Mouse (Mus musculus): ENCODE results near the gene Arl8b.

DNA sequence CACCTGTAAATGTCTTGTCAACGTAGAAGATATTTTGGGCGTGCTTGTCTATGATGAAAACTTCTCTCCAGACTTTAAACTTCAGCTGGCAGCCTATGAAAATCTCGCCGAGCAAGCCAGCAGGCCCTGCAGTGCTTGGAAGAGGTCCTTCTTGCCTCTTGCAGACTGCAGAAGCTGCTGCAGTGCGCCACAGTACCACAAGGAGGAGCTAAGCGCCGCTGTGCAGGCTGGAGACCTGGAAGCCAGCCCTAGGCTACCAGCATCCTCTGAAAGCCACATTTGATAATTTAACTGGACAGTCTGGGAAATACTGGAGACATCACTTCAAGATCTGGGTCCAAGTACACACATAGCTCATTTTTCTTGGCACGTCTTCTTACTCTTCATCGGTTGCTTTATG is 10.0 kb upstream of the Arl8b start:
- TF ChIP-seq CTCF (IDR thresholded peaks at IDR 0.05; ENCODE audit: low read depth) (peak; percentile 91), EP300 (IDR thresholded peaks at IDR 0.05; ENCODE audit: low read depth) (no peak)
